Mouse (Mus musculus) liver, adult 2 months (tissue): ENCODE results near the gene Cd36.

Experiments used
- CTCF ChIP-seq: fragments of 200-500 bp; IDR thresholded peaks from 2 replicates; pipeline ENCODE4 v1.5.1; 2011; ENCODE audit warnings: low read depth, low read length, control low read depth
- POLR2A ChIP-seq: fragments of 200-500 bp; IDR thresholded peaks from 2 replicates; pipeline ENCODE4 v1.6.1; 2011; ENCODE audit warnings: low read length, control low read depth; ENCODE audit not compliant: insufficient read depth; ENCODE audit errors: extremely low read depth

DNA sequence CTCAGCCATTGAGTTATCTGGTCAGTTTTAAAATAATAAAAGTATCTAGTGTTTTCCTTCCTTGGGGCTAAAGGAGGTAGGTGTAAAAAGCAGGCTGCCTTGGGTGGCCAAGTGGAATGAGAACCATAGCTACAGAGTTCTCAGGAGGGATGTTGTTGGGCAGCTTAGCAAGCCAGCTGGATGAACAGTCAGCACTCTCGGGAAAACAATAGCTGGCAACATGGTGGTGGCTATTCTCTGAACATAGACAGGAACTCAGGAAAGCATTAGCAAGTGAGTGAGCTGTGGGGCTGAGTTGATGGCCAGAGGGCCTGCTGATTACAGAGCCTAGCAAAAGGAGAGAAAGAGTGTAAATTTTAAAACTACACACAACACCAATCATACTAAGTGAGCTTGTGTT, 45.9 kb upstream of the Cd36 start:
- TF ChIP-seq CTCF = no peak
- TF ChIP-seq POLR2A = no peak
